11 mouse cellular contexts compared by ENCODE assay signal in genomic region chr11:115638498-115639409, GRCm38 (mm10). TPM values are rescaled to one million over a fixed set of nuclear protein-coding genes. Genes with fewer than 3 reads are reported as not detected.
DNase-seq lines count a peak whose midpoint lies in the region; ATAC-seq and TF ChIP-seq lines count a peak whose summit lies in the region.
"Had no signal": no experiment of that assay in that cellular context is flagged by ENCODE, and none has a peak within 500 bp of the region (broad histone marks: within the 10 kb centered on the region; RNA-seq: fewer than 3 reads in every experiment).

No protein-coding gene starts in this region.

- no peak for ATAC-seq in kidney, postnatal 0 days (replicated peaks; ENCODE audit: low FRiP score, low read depth)
- peak; percentile 65 for ATAC-seq in granulocyte monocyte progenitor cell, adult 5-6 weeks (replicated peaks; ENCODE audit: poor library complexity, severe bottlenecking)
- ATAC-seq in megakaryocyte progenitor cell, adult 5-6 weeks (replicated peaks; ENCODE audit: poor library complexity): peak; percentile 57
- no peak for ATAC-seq in hindbrain, embryonic 11.5 days (ENCODE audit: low FRiP score)

- peak; percentile 33 for DNase-seq in kidney, postnatal 0 days (ENCODE audit: low spot score)
- no peak for DNase-seq in kidney, postnatal 14 days
- DNase-seq in right cerebral cortex, postnatal 25 days: no peak
- no peak for DNase-seq in embryo, embryonic 10.5 days (ENCODE audit: low spot score)
- DNase-seq in hindbrain, embryonic 11.5 days (ENCODE audit: low spot score): no peak
- DNase-seq: right cerebral cortex, adult 18-20 months had no signal

- H3K27me3 ChIP-seq in kidney, postnatal 0 days (ENCODE audit: insufficient read depth, low read length): no peaks in the 10 kb centered on the region
- no peaks in the 10 kb centered on the region for H3K27me3 ChIP-seq in ES-Bruce4 (ENCODE audit: control insufficient read depth, insufficient read depth, low read length, poor library complexity, severe bottlenecking)
- no peaks in the 10 kb centered on the region for H3K27me3 ChIP-seq in hindbrain, embryonic 11.5 days (ENCODE audit: control insufficient read depth, insufficient read depth, low read length)

- 58% methylated on average over 5 of the region's 5 CpGs for WGBS in kidney, postnatal 0 days
- WGBS in hindbrain, embryonic 11.5 days: 81% methylated on average over 5 of the region's 5 CpGs

- no peak overlapping the region for H3K4me3 ChIP-seq in kidney, postnatal 0 days (replicated peaks; ENCODE audit: low read depth, low read length)
- no peak overlapping the region for H3K4me3 ChIP-seq in ES-Bruce4 (ENCODE audit: low read depth, low read length)
- H3K4me3 ChIP-seq in hindbrain, embryonic 11.5 days (ENCODE audit: low read depth, low read length): no peak overlapping the region
- H3K4me3 ChIP-seq: myocyte had no signal

- no peaks in the 10 kb centered on the region for H3K4me1 ChIP-seq in kidney, postnatal 0 days (replicated peaks; ENCODE audit: insufficient read depth, low read length)
- peaks cover 18% of the 10 kb centered on the region for H3K4me1 ChIP-seq in ES-Bruce4 (ENCODE audit: control insufficient read depth, insufficient read depth, low read length)
- no peaks in the 10 kb centered on the region for H3K4me1 ChIP-seq in hindbrain, embryonic 11.5 days (replicated peaks; ENCODE audit: control insufficient read depth, insufficient read depth, low read length)

- TF ChIP-seq EP300 in ES-Bruce4 (IDR thresholded peaks at IDR 0.05; ENCODE audit: insufficient read depth, low read depth, low read length): no peak

- TF ChIP-seq CTCF in kidney, postnatal 0 days (IDR thresholded peaks at IDR 0.05; ENCODE audit: low read depth): no peak
- no peak for TF ChIP-seq CTCF in ES-Bruce4 (IDR thresholded peaks at IDR 0.05; ENCODE audit: low read depth, low read length)

- no peak overlapping the region for H3K9ac ChIP-seq in kidney, postnatal 0 days (ENCODE audit: low read depth, low read length)
- H3K9ac ChIP-seq in ES-Bruce4 (ENCODE audit: low read depth, poor library complexity, severe bottlenecking): peak overlapping the region; percentile 3; the same call in 1 of the 2 replicates
- no peak overlapping the region for H3K9ac ChIP-seq in hindbrain, embryonic 11.5 days (ENCODE audit: low read depth, low read length)

- no peaks in the 10 kb centered on the region for H3K9me3 ChIP-seq in kidney, postnatal 0 days (replicated peaks; ENCODE audit: low read length)
- no peaks in the 10 kb centered on the region for H3K9me3 ChIP-seq in ES-Bruce4 (replicated peaks; ENCODE audit: control insufficient read depth, insufficient read depth, low read length, poor library complexity, severe bottlenecking)
- no peaks in the 10 kb centered on the region for H3K9me3 ChIP-seq in hindbrain, embryonic 11.5 days (ENCODE audit: control insufficient read depth, low read length)

- no peak overlapping the region for H3K4me2 ChIP-seq in kidney, postnatal 0 days (ENCODE audit: low read length)
- H3K4me2 ChIP-seq in hindbrain, embryonic 11.5 days (replicated peaks; ENCODE audit: low read depth, low read length): no peak overlapping the region
- H3K4me2 ChIP-seq: liver, embryonic 11.5 days had no signal

- TF ChIP-seq POLR2A in ES-Bruce4 (IDR thresholded peaks at IDR 0.05; ENCODE audit: insufficient read depth, low read length): no peak

- 0 out of 2 replicates have a peak, but pooled peaks cover 3% of the 10 kb centered on the region for H3K36me3 ChIP-seq in kidney, postnatal 0 days (ENCODE audit: insufficient read depth, low read length)
- no peaks in the 10 kb centered on the region for H3K36me3 ChIP-seq in ES-Bruce4 (ENCODE audit: control insufficient read depth, insufficient read depth, low read length, poor library complexity, severe bottlenecking)
- H3K36me3 ChIP-seq in hindbrain, embryonic 11.5 days (ENCODE audit: control insufficient read depth, insufficient read depth, low read length): no peaks in the 10 kb centered on the region

- no peak overlapping the region for H3K27ac ChIP-seq in kidney, postnatal 0 days
- peak overlapping the region; percentile 32 for H3K27ac ChIP-seq in ES-Bruce4 (ENCODE audit: insufficient read depth, low read length)
- H3K27ac ChIP-seq in hindbrain, embryonic 11.5 days (ENCODE audit: low read depth, low read length): no peak overlapping the region

RNA-seq across cellular contexts. Expression of gene Slc25a19, which starts 10.7 kb away (rescaled TPM):
- 49.7 and 57.9 TPM in 2 replicates for polyA plus RNA-seq in kidney, postnatal 0 days (2015; fragmentation: Nextera tagmentation; extraction: Ambion mirVana)
- polyA plus RNA-seq in ES-Bruce4 (2011; ENCODE audit: insufficient read depth, insufficient read length, low read depth, missing spikeins): 34.7 and 35.8 TPM in 2 replicates
- total RNA-seq in granulocyte monocyte progenitor cell, adult 5-6 weeks (2014; fragmentation: Nextera tagmentation): 21.9 and 26.1 TPM in 2 replicates
- total RNA-seq in granulocyte monocyte progenitor cell, adult 5-6 weeks (2017): 12.8 and 21.6 TPM in 2 replicates
- 8.7 and 10.2 TPM in 2 replicates for total RNA-seq in megakaryocyte progenitor cell, adult 5-6 weeks (2015)
- total RNA-seq in megakaryocyte progenitor cell, adult 5-6 weeks (2017): 15.2 and 18.2 TPM in 2 replicates
- polyA plus RNA-seq in hindbrain, embryonic 11.5 days (2014; fragmentation: Nextera tagmentation; extraction: Ambion mirVana): 24.9 and 27.1 TPM in 2 replicates

RNA-seq across cellular contexts. Expression of gene Mif4gd, which starts 26.0 kb away (rescaled TPM):
- polyA plus RNA-seq in kidney, postnatal 0 days (2015; fragmentation: Nextera tagmentation; extraction: Ambion mirVana): 57.3 and 61.6 TPM in 2 replicates
- 50.4 and 55.0 TPM in 2 replicates for polyA plus RNA-seq in ES-Bruce4 (2011; ENCODE audit: insufficient read depth, insufficient read length, low read depth, missing spikeins)
- total RNA-seq in granulocyte monocyte progenitor cell, adult 5-6 weeks (2014; fragmentation: Nextera tagmentation): 18.9 and 32.1 TPM in 2 replicates
- total RNA-seq in granulocyte monocyte progenitor cell, adult 5-6 weeks (2017): 17.5 and 29.5 TPM in 2 replicates
- 20.4 and 27.4 TPM in 2 replicates for total RNA-seq in megakaryocyte progenitor cell, adult 5-6 weeks (2015)
- total RNA-seq in megakaryocyte progenitor cell, adult 5-6 weeks (2017): 17.7 and 23.0 TPM in 2 replicates
- 14.2 and 17.7 TPM in 2 replicates for polyA plus RNA-seq in hindbrain, embryonic 11.5 days (2014; fragmentation: Nextera tagmentation; extraction: Ambion mirVana)

RNA-seq across cellular contexts. Expression of gene Gga3, which starts 34.9 kb away (rescaled TPM):
- polyA plus RNA-seq in kidney, postnatal 0 days (2015; fragmentation: Nextera tagmentation; extraction: Ambion mirVana): 10.8 and 11.1 TPM in 2 replicates
- polyA plus RNA-seq in ES-Bruce4 (2011; ENCODE audit: insufficient read depth, insufficient read length, low read depth, missing spikeins): 69.3 and 79.4 TPM in 2 replicates
- 34.1 and 43.3 TPM in 2 replicates for total RNA-seq in granulocyte monocyte progenitor cell, adult 5-6 weeks (2014; fragmentation: Nextera tagmentation)
- 28.2 and 31.8 TPM in 2 replicates for total RNA-seq in granulocyte monocyte progenitor cell, adult 5-6 weeks (2017)
- 27.9 and 28.3 TPM in 2 replicates for total RNA-seq in megakaryocyte progenitor cell, adult 5-6 weeks (2015)
- 17.0 and 40.0 TPM in 2 replicates for total RNA-seq in megakaryocyte progenitor cell, adult 5-6 weeks (2017)
- polyA plus RNA-seq in hindbrain, embryonic 11.5 days (2014; fragmentation: Nextera tagmentation; extraction: Ambion mirVana): 24.7 and 25.1 TPM in 2 replicates

RNA-seq across cellular contexts. Expression of gene Mrps7, which starts 35.0 kb away (rescaled TPM):
- polyA plus RNA-seq in kidney, postnatal 0 days (2015; fragmentation: Nextera tagmentation; extraction: Ambion mirVana): 92.9 and 93.7 TPM in 2 replicates
- 29.3 and 35.5 TPM in 2 replicates for polyA plus RNA-seq in ES-Bruce4 (2011; ENCODE audit: insufficient read depth, insufficient read length, low read depth, missing spikeins)
- total RNA-seq in granulocyte monocyte progenitor cell, adult 5-6 weeks (2014; fragmentation: Nextera tagmentation): 49.9 and 57.2 TPM in 2 replicates
- total RNA-seq in granulocyte monocyte progenitor cell, adult 5-6 weeks (2017): 46.9 and 63.8 TPM in 2 replicates
- total RNA-seq in megakaryocyte progenitor cell, adult 5-6 weeks (2015): 56.9 and 63.7 TPM in 2 replicates
- 43.2 and 50.3 TPM in 2 replicates for total RNA-seq in megakaryocyte progenitor cell, adult 5-6 weeks (2017)
- polyA plus RNA-seq in hindbrain, embryonic 11.5 days (2014; fragmentation: Nextera tagmentation; extraction: Ambion mirVana): 93.3 and 105 TPM in 2 replicates

Comparison
In these comparisons a context has a peak if more than half of its experiments do, and no peak if none do; other contexts are left out.
1. ATAC-seq: peak in granulocyte monocyte progenitor cell, adult 5-6 weeks (single experiment) and megakaryocyte progenitor cell, adult 5-6 weeks (single experiment); none in kidney, postnatal 0 days (single experiment) and hindbrain, embryonic 11.5 days (single experiment).